Mouse (Mus musculus) c-Kit-positive CD71-negative TER-119-negative erythroid progenitor cells, embryonic 14.5 days (primary cell): ENCODE data around the gene 4930404H24Rik.

ENCODE experiments used
- DNase-seq: peaks from one replicate; pipeline ENCODE4 v3.0.0-alpha.2; 2013; ENCODE audit warnings: low read depth

The 4930404H24Rik gene

DNA sequence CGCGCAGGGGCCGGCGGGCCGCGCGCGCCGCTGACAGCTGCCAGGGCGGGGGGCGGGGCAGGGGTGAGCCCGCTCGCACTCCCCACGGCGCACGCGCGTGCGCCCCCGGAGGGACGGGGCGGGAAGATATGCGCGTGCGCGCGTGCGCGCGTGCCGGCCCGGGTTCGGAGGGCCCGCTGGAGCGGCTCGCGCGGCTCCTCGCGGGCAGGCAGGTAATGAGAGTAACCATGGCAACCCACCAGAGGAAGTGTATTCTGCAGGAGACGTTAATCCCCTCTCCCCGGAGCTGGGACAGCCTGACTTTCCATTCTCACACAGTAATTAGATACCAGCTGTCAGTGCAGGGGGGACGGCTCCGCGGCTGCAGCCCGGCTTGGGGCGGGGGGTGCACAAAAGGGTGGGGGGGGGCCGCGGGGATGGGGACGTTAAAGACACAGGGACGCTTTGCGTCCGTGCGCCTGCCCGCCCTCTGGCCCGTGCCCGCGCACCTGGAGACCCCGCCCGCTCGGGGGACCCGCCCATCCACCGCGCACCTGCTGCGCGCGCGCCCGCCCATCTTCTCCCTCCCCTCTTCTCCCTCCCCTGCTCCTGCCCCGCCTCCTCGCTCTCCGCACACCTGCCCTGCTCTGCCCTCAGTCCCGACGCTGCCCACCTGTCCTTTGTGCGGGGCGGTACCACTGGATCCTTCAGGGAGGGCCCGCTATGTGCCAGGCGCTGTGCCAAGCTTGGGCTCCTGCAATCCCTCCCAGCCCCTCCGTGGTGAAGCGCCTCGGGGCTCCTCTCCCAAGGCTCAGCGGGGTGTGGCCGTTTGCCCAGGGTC lies at the start of gene 4930404H24Rik:
Gene 4930404H24Rik, plus strand, starts transcription at position 218 of the 820 bp plus-strand sequence.
- DNase-seq: peak; percentile 50

DNA sequence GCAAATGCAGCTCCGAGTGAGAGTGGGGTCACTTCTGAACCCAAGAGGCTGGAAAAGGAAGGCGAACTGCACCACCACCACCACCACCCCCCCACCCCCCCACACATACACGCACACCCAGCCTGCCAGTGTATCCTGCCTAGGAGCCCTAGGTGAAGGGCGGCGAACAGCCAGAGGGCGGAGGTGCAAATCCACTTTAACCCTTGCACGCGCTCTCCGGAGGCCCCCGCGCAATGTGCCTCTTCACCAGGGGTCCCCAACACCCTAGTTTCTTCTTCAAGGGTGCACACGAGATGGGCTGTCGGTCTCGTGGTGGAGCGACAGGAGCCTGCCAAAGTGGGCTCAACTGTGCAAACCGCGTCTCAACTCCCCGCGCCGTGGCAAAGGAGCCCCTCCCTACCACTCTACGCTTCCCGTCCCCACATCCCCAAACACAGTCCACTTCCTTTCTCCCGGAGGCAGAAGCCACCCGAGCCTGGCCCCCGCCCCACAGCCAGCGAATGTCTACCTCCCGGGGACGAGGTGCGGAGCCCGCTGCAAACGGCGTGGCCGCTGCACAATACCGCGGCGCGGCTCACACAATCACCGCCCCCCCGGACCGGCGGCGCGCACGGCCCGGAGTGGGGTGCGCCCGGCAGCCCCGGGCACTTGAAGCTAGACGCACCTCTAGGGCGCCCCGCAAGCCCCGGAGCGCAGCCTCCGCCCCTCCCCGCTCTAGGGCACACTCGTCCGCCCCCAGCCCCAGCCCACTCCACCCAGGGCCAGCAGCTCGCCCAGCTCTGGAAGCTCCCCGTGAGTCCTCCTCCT lies 49.0 kb upstream of the 4930404H24Rik start:
- no peak for DNase-seq

DNA sequence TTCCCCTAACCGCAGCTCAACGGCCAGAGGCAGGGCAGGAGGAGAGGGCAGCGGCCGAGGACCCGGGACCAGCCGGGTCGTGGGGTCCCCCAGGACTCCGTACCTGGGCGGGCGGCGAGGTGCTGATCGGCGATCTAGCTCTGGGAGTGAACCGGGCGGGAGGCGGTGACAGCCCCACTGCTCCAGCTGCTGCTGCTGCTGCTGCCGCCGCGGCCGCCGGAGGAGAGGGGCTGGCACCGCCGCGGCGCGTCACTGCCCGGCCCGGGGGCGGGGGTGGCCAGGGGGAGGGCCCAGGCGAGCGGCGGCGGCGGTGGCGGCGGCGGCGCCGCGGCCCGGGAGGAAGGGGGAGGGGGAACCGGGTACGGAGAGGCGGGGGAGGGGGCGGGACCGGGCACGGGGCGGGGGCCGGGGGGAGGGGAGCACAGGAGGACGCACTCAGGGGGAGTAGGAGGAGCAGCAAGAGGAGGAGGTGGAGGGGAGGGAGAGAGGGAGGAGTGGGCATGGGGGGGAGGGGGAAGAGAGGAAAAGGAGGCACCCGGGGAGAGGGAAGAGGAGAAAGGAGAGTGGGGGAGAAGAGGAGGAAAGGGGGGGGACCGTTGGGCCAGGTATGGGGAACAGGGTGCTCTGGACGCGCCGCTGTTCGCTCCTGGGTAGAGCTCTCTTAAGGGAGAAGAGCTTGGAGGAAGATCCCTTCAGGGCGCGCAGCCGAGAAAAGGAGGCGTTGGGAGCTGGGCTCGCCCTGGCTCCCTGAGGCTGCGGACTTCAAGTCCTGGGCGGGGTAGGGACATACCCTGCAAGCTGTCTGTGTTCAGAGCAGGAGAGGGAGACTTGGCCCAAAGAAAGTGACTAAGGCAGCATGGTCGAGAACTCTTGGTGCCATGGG lies 48.1 kb upstream of the 4930404H24Rik start:
- DNase-seq: peak; percentile 49

DNA sequence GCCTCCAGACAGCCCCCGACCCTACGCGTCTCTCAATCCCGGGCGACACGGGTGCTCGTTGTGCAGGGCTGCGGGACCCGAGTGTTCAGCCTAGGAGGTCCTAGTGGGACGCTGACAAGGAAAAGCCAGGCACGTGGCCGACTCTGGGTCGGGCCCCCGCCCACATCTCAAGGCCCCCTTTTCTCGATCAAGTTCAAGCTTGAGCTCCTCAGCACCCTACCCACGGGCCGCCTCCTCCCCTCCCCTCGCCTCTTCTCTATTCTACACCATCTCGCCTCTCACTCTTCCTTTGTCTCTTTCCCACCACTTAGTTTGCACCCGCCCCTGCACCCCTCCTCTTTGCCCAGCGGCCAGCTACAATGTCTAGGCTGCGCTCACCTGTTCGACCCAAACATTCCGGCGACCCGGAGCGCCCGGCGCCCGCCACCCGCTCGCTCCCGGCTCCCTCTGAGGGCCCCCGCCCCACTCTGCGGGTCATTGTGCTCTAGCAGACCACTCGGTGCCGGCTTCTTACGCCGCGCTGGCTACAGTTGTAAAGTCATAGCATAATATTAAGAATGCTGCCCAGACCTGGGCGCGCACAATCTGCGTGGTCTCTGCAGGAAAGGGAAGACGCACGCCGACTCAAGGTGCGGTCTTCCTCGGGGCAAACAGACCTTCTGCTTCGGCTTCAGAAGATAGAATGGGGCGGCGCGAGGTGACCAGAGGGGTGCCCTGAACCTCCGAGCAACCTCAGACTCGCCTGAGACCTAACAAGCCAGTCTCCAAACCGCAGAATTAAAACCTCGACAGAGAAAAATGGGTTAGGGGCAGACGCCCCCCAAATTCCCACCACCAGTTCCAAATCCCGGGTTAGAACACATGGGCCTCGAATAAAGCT lies 47.2 kb upstream of the 4930404H24Rik start:
- no peak for DNase-seq

DNA sequence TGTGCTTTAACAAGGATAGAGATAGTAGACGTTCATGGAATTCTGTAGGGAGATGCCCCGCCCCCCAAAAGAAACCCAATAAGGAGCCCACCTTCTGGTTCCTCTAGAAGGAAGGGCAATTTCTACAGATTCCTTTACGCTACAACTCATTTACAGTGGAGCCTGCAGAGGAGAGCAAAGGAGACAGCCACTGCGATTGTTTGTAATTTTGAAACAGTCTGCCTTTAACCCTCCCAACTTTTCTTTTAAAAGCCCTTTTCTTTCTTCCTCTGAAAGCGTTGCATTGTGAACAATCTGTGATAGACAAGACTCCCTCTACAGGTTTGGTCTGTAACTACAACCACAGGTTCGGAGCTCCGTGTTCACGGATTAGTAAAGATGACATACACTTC lies 46.6 kb upstream of the 4930404H24Rik start:
- peak; percentile 80 for DNase-seq

DNA sequence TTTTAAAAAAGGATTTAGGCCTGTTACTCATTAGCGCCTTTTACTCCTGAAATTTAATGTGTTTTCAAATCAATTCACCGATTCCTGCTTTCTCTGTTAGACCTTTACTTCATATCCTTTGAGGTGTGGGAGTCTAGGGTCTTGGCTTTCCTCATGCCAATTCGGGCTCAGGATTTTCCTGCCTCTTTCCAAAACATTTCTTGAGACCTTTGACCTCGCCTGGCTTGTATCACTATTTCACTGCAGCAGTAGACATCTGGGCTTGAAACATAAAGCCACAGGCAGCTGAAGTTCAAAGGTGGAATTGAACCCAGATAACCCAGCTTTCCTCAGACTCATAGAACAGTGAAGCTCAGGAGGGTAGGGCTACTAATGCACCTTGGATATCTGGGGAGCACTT lies 46.1 kb upstream of the 4930404H24Rik start:
- DNase-seq: no peak

DNA sequence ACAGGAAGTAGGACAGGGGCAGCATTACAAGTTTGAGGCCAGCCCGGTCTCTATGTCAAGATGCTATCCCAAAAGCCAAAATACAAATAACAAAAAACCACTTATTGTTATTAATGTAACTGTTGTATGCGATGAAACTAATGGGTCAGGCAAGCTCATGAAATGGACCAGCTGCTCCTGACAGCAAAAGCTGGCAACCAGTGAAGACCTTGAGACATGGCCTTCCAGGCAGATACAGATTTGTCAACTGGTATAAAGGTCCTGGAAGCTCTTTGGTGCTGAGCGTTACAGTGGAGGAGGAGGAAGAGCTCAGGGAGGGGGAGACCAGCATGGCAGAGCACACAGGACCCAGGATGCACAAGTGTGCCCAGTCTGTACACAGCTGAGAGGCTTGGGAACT lies 44.9 kb upstream of the 4930404H24Rik start:
- DNase-seq: no peak

DNA sequence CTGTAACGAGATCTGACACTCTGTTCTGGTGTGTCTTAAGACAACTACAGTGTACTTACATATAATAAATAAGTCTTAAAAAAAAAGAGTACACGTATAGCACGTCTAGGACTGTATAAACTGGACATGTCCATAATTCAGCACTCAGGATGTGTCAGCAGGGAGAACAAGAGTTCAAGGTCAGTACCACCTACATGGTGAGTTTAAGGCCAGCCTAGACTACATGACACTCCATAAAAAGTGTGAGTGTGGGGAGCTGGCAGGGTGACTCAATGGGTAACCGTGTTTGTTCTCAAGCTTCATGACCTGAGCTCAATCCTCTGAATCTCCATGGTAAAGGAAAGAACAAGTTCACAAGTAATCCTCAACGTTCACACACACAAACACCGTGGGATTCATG lies 44.1 kb upstream of the 4930404H24Rik start:
- DNase-seq: no peak

DNA sequence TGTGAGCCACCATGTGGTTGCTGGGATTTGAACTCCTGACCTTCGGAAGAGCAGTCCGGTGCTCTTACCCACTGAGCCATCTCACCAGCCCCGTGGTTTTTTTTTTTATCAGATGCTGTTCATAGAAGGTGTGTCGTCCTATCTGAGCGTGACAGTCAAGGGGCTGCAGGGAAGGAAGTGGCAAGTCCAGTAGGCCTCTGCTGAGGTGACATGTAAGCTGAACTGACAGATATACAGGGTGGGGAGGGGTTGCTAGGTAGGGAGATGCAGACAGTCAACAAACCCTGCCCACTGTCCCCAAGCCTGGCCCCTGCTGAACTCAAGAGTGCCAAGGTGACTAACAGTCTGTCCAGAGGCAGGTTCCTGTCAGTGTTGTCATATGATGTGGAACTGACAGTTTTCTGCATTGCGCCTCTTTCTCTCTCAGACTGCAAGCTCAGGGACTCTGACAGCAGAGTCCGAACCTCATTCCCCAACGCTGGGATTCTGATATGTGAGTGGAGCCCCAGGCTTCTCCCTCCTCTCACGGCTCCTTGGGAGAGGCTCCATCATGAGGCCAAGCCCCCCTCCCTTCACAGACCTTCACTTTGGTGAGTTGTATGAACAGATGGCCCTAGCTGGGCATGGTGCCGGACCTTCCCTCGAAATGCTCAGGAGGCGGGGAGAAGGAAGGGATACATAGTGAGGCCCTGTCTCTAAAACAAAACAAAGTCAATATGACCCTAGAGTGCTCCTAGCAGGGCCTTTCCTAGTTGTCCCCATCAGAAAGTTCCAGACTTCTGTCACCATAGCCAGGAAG lies 38.4 kb upstream of the 4930404H24Rik start:
- DNase-seq: no peak

DNA sequence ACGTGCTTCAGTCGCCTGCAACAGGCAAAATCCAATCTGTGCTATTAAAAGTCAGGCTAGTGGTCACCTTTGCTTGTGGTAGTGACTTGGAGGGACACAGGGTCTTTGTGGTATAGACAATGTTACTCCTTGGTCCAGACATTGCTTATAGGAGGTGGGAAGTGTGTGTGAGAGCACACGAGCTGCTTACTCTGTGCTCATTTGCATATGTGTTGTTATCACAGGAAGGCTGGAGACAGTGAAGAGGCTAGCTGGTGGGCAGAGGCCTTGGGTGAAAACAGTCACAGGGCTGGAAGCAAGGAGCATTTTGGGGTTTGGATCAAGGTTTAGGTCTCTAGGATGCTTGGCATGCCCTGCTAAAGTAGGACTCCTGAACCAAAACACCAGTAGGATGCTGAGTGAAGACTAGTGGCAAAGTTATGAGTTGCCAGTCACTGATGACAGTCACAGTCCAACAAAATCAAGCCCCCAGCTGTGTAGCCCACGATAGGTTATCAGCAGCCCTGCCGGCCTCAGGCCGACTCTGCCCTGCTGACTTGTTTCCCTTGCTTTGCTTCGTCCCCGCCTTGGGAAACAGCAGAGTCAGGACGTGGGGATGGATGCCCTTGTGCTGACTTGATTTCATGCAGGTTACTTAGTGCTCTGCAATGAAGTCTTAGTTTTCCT lies 37.6 kb upstream of the 4930404H24Rik start:
- no peak for DNase-seq

DNA sequence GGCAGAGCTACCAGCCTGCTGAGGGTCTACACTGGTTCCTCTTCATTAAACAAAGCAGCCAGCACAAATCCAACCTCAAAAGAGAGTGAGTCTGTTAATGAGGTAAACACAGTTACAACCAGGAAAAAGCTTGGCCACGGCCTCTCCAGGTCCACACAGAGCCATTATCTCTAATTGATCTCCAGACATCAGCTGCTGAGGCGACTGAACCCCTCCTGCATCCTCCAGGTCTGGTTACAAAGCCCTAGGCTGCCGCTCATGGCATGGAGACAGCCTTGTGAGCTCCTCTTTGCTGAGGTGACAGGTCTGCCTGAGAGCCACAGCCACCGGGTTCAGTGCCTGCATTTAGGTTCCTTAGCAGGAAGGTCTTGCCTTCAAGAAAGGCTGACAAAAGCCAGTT lies 35.1 kb upstream of the 4930404H24Rik start:
- DNase-seq: no peak

DNA sequence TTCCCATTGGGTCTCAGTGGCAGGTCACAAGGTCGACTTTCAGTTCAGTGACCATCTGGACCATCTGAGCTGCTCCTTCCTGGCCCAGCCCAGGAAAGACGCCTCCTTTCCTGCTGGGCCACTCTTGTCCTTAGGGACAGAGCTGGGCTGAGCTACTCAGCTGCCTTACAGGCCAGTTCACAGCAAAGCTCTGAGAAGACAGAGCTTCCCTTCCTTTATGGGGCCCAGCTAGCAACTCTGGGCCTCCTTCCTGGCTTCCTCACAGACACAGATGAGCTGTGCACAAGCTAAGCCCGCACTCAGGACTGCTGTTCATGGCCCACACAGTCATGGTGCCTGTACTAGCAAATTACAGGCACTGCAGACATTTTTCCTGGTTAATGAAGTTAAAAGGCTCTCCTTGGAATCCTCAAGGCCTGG lies 34.6 kb upstream of the 4930404H24Rik start:
- DNase-seq: no peak

DNA sequence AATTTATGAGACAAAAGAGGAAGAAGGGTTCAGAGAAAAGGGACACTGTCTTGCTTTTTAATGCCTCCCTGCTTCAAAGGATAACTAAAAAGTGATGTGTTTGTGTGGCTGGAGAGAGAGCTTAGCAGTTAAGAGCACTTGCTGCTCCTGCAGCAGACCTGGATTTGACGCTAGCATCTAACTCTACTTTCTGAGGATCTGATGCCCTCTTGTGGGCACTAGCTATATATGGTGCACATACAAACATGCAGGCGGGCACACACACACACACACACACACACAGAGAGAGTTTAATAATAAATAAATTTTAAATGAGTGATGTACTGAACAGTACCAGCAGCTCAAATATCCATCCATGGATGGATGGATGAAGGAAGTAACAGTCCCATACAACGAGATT lies 29.3 kb upstream of the 4930404H24Rik start:
- no peak for DNase-seq

DNA sequence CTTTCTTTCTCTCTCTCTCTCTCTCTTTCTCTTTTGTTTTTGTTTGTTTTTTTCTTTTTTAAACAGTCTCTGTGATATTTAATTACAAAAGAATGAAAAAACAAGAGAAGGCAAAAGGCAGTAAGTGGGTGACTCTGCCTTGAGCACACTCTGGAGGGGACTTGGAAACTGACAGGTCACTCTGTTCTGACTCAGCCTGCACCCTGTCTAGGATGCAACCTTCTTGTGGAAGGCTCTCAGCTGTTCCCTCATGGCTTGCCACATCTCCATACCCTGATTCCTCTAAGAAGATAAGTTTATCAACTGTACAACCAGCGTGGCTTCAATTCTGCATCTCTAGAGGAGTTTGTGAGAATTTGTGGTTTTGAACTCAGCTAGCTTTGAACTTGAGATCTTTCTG lies 25.2 kb upstream of the 4930404H24Rik start:
- no peak for DNase-seq

DNA sequence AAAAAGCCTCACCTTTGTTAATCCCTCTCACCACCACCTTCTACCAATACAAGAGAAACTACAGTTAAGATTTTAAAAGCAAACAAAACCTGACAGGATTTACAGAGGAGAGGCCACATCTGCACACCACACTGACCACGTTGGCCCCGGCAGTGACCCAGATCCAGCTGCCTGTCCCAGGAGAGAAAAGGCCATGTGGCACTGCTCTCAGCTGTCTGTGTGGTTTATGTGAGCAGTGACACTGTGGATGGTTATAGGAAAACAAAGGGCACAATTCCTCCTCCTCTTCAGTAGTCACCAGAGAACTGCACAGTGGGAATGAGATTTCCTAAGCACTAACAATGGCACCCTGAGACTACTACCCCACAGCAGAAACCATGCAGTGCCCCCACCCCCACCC lies 23.3 kb upstream of the 4930404H24Rik start:
- DNase-seq: no peak

DNA sequence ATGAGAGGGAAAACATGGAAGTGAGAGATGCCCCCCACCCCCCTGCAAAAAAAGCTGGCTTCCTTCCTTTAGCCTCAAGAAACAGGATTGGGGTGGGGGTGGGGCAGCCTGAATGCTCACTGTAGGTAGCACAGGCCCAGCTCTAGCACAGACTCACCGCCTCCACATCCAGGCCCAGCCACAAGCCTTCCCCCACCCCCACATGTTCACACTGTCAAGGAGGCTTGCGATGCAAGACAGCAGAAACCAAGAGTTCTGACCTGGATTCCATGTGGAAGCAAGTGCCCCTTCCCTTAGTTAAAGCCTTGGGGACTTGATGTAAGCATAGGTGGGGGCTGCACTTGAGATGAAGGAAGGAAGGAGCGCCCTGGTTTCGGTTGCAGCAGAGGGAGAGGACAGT lies 22.8 kb upstream of the 4930404H24Rik start:
- DNase-seq: no peak

DNA sequence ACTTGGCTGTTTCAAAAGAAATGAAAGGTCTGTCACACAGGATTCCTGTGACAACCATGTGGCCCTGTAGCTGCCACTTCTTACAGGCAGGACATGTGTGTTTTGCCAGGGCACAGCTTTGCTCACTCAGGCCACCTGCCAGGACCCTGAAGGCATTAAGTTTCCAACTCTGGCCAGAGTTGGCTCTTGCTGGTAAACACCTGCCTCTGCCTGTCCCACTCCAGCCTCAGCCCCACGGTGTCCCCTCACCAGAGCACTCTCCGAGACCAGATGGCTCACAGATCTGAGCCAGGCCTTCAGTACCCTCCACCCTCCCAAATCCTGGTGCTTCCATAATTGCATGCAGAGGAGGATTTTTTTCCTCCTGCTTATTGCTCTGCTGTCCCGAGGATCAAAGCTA lies 21.6 kb upstream of the 4930404H24Rik start:
- no peak for DNase-seq

DNA sequence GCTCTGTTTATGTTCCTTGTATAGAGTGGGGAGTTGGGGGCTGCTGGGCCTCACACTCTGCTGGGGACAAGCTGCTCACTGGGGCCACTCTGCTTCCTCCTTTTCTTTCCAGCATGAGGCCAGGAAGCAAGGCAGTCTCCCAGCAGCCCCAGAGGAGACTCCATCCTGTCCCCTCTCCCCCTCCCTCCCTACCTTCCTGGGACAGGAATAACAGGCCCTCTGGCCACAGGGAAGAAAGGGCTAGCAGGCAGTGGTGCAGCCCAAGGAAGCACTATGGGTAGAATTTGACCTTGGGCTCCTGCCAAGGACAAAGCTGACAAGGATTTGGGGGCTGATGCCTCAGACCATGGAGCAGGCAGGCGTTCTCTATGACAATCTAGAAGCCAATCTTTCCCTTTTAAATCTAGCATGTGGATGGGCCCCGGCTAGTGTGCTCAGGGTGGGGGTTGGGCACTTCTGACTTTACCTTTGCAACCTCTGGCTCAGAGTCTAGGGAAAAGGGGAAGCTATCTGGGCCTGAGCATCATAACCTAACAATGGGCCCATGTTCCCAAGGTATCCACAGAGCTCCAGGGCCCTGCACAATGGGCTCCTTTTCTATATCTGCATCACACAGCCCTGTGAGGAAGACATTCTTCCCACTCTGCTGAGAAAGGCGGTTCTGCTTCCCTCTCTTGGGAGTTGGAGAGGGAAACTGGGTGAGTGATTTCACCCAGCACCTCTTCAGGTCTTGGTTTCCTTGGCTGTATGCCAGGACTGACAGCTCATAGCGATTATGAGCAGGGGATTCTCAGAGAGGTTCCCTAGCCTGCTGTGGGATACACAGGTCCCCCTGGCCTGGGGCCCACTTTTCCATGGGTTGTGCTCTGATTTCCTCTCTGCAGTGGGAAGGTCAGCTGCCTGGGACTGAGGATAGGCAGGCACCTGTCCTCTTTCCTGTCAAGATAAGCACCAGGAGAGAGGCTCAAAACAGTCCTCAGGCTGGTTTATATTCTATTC lies 17.2 kb upstream of the 4930404H24Rik start:
- no peak for DNase-seq

DNA sequence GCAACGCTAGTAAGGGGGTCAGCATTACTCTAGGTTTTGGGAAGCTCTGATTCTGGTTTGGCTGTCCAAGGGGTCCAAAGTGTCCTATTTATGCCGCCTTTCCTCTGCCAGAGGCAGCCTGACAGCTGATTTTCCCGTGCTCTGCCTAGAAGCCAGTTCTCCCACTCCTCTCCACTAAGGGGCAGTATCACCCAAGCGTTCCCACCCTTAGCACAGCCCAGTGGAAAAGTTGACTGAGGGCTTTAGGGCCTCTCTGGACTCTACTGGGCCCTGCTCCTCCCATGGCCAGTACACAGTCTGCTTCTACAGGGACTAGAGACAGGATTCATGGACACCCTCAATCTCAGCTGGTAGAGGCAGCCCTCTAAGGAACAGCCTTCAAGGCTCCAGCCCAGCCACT lies 14.0 kb upstream of the 4930404H24Rik start:
- no peak for DNase-seq
